In genomic region chr14:73142896-73143709, GRCm38 (mm10) we compare ENCODE assay signal across 8 mouse cellular contexts. TPM values are rescaled to one million over a fixed set of nuclear protein-coding genes. Genes with fewer than 3 reads are reported as not detected.
DNase-seq lines count a peak whose midpoint lies in the region; ATAC-seq and TF ChIP-seq lines count a peak whose summit lies in the region.

No protein-coding gene starts in this region.

- peak overlapping the region; percentile 87 for H3K4me2 ChIP-seq in heart, embryonic 14.5 days (ENCODE audit: low read length)
- peak overlapping the region; percentile 90 for H3K4me2 ChIP-seq in liver, embryonic 14.5 days (ENCODE audit: low read depth)
- H3K4me2 ChIP-seq in stomach, embryonic 15.5 days = peak overlapping the region; percentile 67

- no peaks in the 10 kb centered on the region for H3K9me3 ChIP-seq in heart, embryonic 14.5 days (ENCODE audit: control insufficient read depth, low read length)
- no peaks in the 10 kb centered on the region for H3K9me3 ChIP-seq in liver, embryonic 14.5 days (ENCODE audit: control insufficient read depth, low read length)
- no peaks in the 10 kb centered on the region for H3K9me3 ChIP-seq in stomach, embryonic 15.5 days

- under 1% methylated on average over 82 of the region's 88 CpGs for WGBS in heart, embryonic 14.5 days
- under 1% methylated on average over 84 of the region's 88 CpGs for WGBS in liver, embryonic 14.5 days (ENCODE audit: insufficient replicate concordance)
- WGBS in stomach, embryonic 15.5 days = under 1% methylated on average over 88 of the region's 88 CpGs

- H3K27ac ChIP-seq in heart, embryonic 14.5 days (replicated peaks in 1 of 2; ENCODE audit: control insufficient read depth in 1 of 2, insufficient read depth in 1 of 2, low read depth in 2 of 2, low read length in 2 of 2) = peak overlapping the region; percentile 96 to 98
- peak overlapping the region; percentile 64 for H3K27ac ChIP-seq in liver, embryonic 14.5 days
- peak overlapping the region; percentile 97 for H3K27ac ChIP-seq in stomach, embryonic 15.5 days

- ATAC-seq in erythroid progenitor cell, adult 5-6 weeks (replicated peaks; ENCODE audit: low FRiP score, poor library complexity, severe bottlenecking) = 0 out of 2 replicates have a peak, but pooled peaks have one; percentile 39
- peak; percentile 87 for ATAC-seq in heart, embryonic 14.5 days (ENCODE audit: insufficient number of reproducible peaks, insufficient read depth, low FRiP score, low read depth)
- peak; percentile 86 for ATAC-seq in liver, embryonic 14.5 days (ENCODE audit: insufficient read depth)
- peak; percentile 89 for ATAC-seq in stomach, embryonic 15.5 days (ENCODE audit: insufficient read depth, low FRiP score, low read depth)

- peaks cover 5 to 21% of the 10 kb centered on the region in 2 experiments; a peak in 3 of 4 replicates for H3K4me1 ChIP-seq in heart, embryonic 14.5 days (ENCODE audit: control insufficient read depth in 2 of 2, insufficient read depth in 2 of 2, low read length in 2 of 2)
- peaks cover 0 to 13% of the 10 kb centered on the region in 2 experiments; a peak in 3 of 4 replicates for H3K4me1 ChIP-seq in liver, embryonic 14.5 days (replicated peaks; ENCODE audit: control insufficient read depth in 2 of 2, insufficient read depth in 2 of 2, low read length in 1 of 2)
- H3K4me1 ChIP-seq in stomach, embryonic 15.5 days = 0 out of 2 replicates have a peak, but pooled peaks cover 4% of the 10 kb centered on the region

- peaks cover 9% of the 10 kb centered on the region; the same call in 1 of the 2 replicates for H3K36me3 ChIP-seq in heart, embryonic 14.5 days (ENCODE audit: control insufficient read depth, insufficient read depth, low read length)
- H3K36me3 ChIP-seq in liver, embryonic 14.5 days (replicated peaks; ENCODE audit: control insufficient read depth, insufficient read depth, low read depth) = no peaks in the 10 kb centered on the region
- H3K36me3 ChIP-seq in stomach, embryonic 15.5 days = peaks cover 3% of the 10 kb centered on the region; the same call in 1 of the 2 replicates

- TF ChIP-seq EP300 in liver, embryonic 14.5 days (IDR thresholded peaks at IDR 0.05; ENCODE audit: low read depth) = no peak

- peak overlapping the region; percentile 74 to 82 for H3K4me3 ChIP-seq in heart, embryonic 14.5 days (ENCODE audit: control insufficient read depth in 1 of 2, insufficient read depth in 1 of 2, low read depth in 1 of 2, low read length in 2 of 2)
- peak overlapping the region; percentile 49 to 63 for H3K4me3 ChIP-seq in liver, embryonic 14.5 days (ENCODE audit: insufficient read depth in 1 of 2, low read depth in 2 of 2, low read length in 2 of 2)
- peak overlapping the region; percentile 71 for H3K4me3 ChIP-seq in stomach, embryonic 15.5 days (replicated peaks)

- no peak for TF ChIP-seq CTCF in liver, embryonic 14.5 days (IDR thresholded peaks at IDR 0.05; ENCODE audit: low read depth)

- H3K9ac ChIP-seq in heart, embryonic 14.5 days (ENCODE audit: low read length) = peak overlapping the region; percentile 97
- peak overlapping the region; percentile 77 for H3K9ac ChIP-seq in liver, embryonic 14.5 days (replicated peaks)
- peak overlapping the region; percentile 76 for H3K9ac ChIP-seq in stomach, embryonic 15.5 days

- peak; percentile 89 for DNase-seq in CD4-positive helper T cell, adult 2 months (ENCODE audit: low read depth, low spot score)
- DNase-seq in brain, adult 2 months (ENCODE audit: low read depth, low spot score) = peak; percentile 84
- DNase-seq in kidney, postnatal 10 days = peak; percentile 89
- peak; percentile 22 to 33 (median 29) for DNase-seq in liver, embryonic 14.5 days (ENCODE audit: low read depth in 3 of 3, low spot score in 3 of 3)
- DNase-seq in neural tube, embryonic 10.5 days (ENCODE audit: extremely low spot score, low spot score) = peak; percentile 89

- H3K27me3 ChIP-seq in heart, embryonic 14.5 days (ENCODE audit: control insufficient read depth, insufficient read depth, low read length) = no peaks in the 10 kb centered on the region
- no peaks in the 10 kb centered on the region for H3K27me3 ChIP-seq in liver, embryonic 14.5 days (ENCODE audit: control insufficient read depth, insufficient read depth, low read length)
- H3K27me3 ChIP-seq in stomach, embryonic 15.5 days (replicated peaks) = no peaks in the 10 kb centered on the region

RNA-seq across cellular contexts. Expression of gene Rcbtb2, which starts 20.3 kb away (rescaled TPM):
- 4.2 and 11.5 TPM in 2 replicates for total RNA-seq in erythroid progenitor cell, adult 5-6 weeks (2015; ENCODE audit: low replicate concordance)
- 4.5 and 10.4 TPM in 2 replicates for total RNA-seq in erythroid progenitor cell, adult 5-6 weeks (2017; ENCODE audit: low replicate concordance)
- 66.0 and 70.8 TPM in 2 replicates for polyA plus RNA-seq in heart, embryonic 14.5 days (2014; fragmentation: Nextera tagmentation; extraction: Ambion mirVana)
- 5.9 and 7.9 TPM in 2 replicates for polyA plus RNA-seq in liver, embryonic 14.5 days (2012; rRNA removed)
- 16.0 and 20.3 TPM in 2 replicates for polyA plus RNA-seq in liver, embryonic 14.5 days (2014; fragmentation: Nextera tagmentation; extraction: Ambion mirVana)
- 79.7 and 87.3 TPM in 2 replicates for polyA plus RNA-seq in stomach, embryonic 15.5 days (2015; fragmentation: Nextera tagmentation; extraction: Ambion mirVana)

Comparison
In these comparisons a context has a peak if more than half of its experiments do, and no peak if none do; other contexts are left out.
1. Peak in every context shown above with its lines: DNase-seq, ATAC-seq, H3K4me3 ChIP-seq and H3K27ac ChIP-seq.
2. DNase-seq: peak in every context shown above with its lines; median percentile 89 in CD4-positive helper T cell, adult 2 months; 89 in kidney, postnatal 10 days; 89 in neural tube, embryonic 10.5 days; 84 in brain, adult 2 months; 29 in liver, embryonic 14.5 days.
3. ATAC-seq: peak in every context shown above with its lines; median percentile 89 in stomach, embryonic 15.5 days; 87 in heart, embryonic 14.5 days; 86 in liver, embryonic 14.5 days; 39 in erythroid progenitor cell, adult 5-6 weeks.